Mouse (Mus musculus) heart, embryonic 16.5 days (tissue): ENCODE results near the gene Sgk1. TPM values are rescaled to one million over a fixed set of nuclear protein-coding genes. Genes with fewer than 3 reads are reported as not detected.

Experiments used
- ATAC-seq: fragments of 200-750 bp; cut with Nextera tagmentation; replicated peaks from 2 replicates; pipeline ENCODE4 v1.8.0; 2017; ENCODE audit warnings: moderate number of reproducible peaks; ENCODE audit not compliant: insufficient read depth, low FRiP score; ENCODE audit errors: extremely low read depth
- H3K27ac ChIP-seq: fragments of 300-500 bp; sonication (generic); 2 replicates; pipeline ENCODE4 v1.5.1; 2014; ENCODE audit warnings: mild to moderate bottlenecking, low read length, control low read depth, moderate library complexity
- H3K27me3 ChIP-seq: fragments of 300-500 bp; sonication (generic); 2 replicates; pipeline ENCODE4 v1.6.1; 2014; ENCODE audit warnings: low read length, mixed read lengths; ENCODE audit not compliant: control insufficient read depth, insufficient read depth
- H3K36me3 ChIP-seq: fragments of 300-500 bp; sonication (generic); 2 replicates; pipeline ENCODE4 v1.6.1; 2014; ENCODE audit not compliant: control insufficient read depth, insufficient read depth
- H3K4me1 ChIP-seq: fragments of 300-500 bp; sonication (generic); 2 replicates; pipeline ENCODE4 v1.6.1; 2014; ENCODE audit warnings: low read length, mixed read lengths; ENCODE audit not compliant: control insufficient read depth, insufficient read depth
- H3K4me2 ChIP-seq: fragments of 300-500 bp; sonication (generic); 2 replicates; pipeline ENCODE4 v1.6.1; 2014; ENCODE audit warnings: low read depth, mild to moderate bottlenecking, control low read depth, low read length
- H3K4me3 ChIP-seq: fragments of 300-500 bp; sonication (generic); 2 replicates; pipeline ENCODE4 v1.5.1; 2014; ENCODE audit warnings: mild to moderate bottlenecking, control low read depth, low read length
- H3K9ac ChIP-seq: fragments of 300-500 bp; sonication (generic); 2 replicates; pipeline ENCODE4 v1.6.1; 2014; ENCODE audit warnings: low read length, control low read depth
- H3K9me3 ChIP-seq: fragments of 300-500 bp; sonication (generic); replicated peaks from 2 replicates; pipeline ENCODE4 v1.6.1; 2016; ENCODE audit warnings: low read length; ENCODE audit not compliant: control insufficient read depth
- WGBS: fragments of 180-500 bp; shearing (Covaris S2); extraction: QIAGEN DNeasy Blood & Tissue Kit; methylation state at CpG from one replicate; pipeline ENCODE4 v1.1.7; 2014; 5-methylcytosine and 5-hydroxymethylcytosine counted together
- polyA plus RNA-seq: library from polyadenylated mRNA; unstranded; fragments of >200 nt; fragmentation: Nextera tagmentation; extraction: Ambion mirVana; gene quantifications from 2 replicates; pipeline ENCODE4 v1.2.1, GENCODE M21; 2015

The Sgk1 gene
- polyA plus RNA-seq, 1 experiment from 2014 or later: 37.1 TPM

DNA sequence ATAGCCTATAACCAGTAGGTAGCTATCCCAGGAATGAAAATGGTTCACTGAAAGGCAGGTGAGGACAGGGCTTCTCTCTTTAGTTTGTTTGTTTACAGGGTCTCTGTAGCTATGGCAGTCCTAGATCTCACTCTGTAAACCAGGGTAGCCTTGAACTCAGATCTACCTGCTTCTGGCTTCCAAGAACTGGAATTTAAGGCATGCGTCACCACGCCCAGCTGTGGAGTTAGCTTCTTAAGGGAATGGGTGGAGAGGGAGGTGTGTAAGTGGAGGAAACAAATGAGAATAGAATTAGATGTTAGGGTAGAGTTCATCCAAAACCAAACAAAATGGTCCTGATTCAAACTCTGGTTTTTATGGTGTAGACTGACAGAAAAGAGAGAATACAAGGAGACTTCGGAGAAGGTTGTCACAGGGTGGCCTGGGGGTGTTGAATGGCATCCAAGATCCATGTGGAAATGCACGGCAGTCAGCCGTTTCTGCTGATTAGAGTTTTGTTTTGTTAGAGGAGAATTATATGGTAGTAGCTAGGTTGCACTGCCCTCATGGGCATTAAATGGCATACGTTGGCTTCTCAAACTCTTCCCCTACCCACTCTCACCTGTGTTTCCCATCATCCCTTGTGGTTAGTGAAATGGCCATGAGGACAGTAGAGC lies 98.9 kb downstream of the Sgk1 start:
- no peaks in the 10 kb centered on the region for H3K9me3 ChIP-seq
- no peak for ATAC-seq
- 68% methylated on average over 6 of the region's 6 CpGs for WGBS
- H3K4me2 ChIP-seq: no peak overlapping the region
- H3K4me3 ChIP-seq: no peak overlapping the region
- no peak overlapping the region for H3K9ac ChIP-seq
- no peaks in the 10 kb centered on the region for H3K36me3 ChIP-seq
- H3K27me3 ChIP-seq: no peaks in the 10 kb centered on the region
- no peak overlapping the region for H3K27ac ChIP-seq
- H3K4me1 ChIP-seq: no peaks in the 10 kb centered on the region

DNA sequence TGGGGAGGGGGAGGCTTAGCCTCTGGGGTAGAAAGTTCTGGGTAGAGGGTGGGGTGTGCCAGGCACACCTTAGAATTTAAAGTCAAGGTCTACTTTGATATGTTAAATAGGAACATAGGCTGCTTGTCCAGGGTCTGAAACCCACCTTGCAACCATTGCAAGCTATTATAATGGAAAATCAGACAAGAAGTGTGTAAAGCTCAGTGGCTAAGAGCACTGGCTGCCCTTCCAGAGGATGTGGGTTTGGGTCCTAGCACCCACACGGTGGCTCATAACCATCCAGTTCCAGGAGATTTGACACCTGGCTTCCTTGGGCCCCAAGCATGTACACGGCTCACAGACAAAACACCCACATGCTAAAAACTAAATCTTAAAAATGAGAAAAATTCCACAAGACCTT lies 100.3 kb downstream of the Sgk1 start:
- no peak overlapping the region for H3K27ac ChIP-seq
- 82% methylated on average over 2 of the region's 2 CpGs for WGBS
- H3K4me2 ChIP-seq: no peak overlapping the region
- H3K9ac ChIP-seq: no peak overlapping the region
- no peaks in the 10 kb centered on the region for H3K9me3 ChIP-seq
- no peaks in the 10 kb centered on the region for H3K27me3 ChIP-seq
- no peak for ATAC-seq
- H3K36me3 ChIP-seq: no peaks in the 10 kb centered on the region
- no peaks in the 10 kb centered on the region for H3K4me1 ChIP-seq
- no peak overlapping the region for H3K4me3 ChIP-seq

DNA sequence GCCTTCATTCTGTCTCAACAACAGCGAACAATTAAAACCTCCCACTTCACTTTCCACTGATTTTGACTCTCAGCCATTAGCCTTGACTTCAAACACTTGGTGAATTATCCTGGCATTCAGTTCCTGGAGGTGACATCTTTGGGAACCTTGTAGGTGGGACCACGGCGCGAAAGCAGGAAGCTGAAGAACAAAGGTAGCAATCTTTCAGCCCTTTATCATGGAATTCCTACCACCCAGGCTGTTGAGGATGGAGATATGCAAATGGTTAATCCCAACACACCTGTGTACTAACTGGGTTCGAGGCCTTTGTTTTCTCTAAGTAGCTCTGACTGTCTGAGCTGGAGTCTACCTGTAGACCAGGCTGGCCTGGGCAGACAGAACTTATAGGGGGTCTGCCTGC lies 106.5 kb downstream of the Sgk1 start:
- no peak for ATAC-seq
- WGBS: 77% methylated on average over 5 of the region's 5 CpGs
- H3K36me3 ChIP-seq: no peaks in the 10 kb centered on the region
- no peak overlapping the region for H3K4me3 ChIP-seq
- H3K9ac ChIP-seq: no peak overlapping the region
- no peaks in the 10 kb centered on the region; the same call in 1 of the 2 replicates for H3K27me3 ChIP-seq
- H3K4me2 ChIP-seq: no peak overlapping the region
- no peak overlapping the region for H3K27ac ChIP-seq
- no peaks in the 10 kb centered on the region for H3K9me3 ChIP-seq
- peaks cover 13% of the 10 kb centered on the region for H3K4me1 ChIP-seq

DNA sequence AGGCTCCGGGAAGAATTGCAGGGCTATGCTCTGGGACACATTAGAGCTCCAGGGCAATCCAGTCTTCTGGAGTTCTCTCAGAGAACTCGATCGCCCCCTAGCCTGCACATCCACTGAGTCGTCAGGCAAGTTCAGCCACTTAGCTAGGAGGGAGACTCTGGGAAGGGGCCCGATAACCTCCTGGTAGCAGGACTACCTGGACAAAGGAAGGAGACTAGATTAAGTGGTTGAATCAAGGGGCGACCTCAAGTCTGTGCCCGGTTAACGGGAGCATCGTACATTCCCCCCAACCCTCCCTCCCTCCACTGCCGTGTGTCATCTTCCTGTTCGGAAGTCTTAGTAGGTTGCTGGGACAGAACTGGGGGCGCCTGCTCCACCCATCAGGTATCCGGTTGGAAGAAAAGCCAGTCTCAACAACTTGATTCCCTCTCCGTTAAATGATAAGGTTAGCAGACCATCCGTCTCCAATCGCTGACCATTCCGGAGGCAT lies 109.4 kb downstream of the Sgk1 start:
- Histone ChIP-seq H3K9me3 (no peaks in the 10 kb centered on the region), H3K9ac (no peak overlapping the region), H3K4me2 (peak overlapping the region; percentile 67), H3K36me3 (peaks cover 4% of the 10 kb centered on the region; the same call in 1 of the 2 replicates), H3K4me1 (peaks cover 14% of the 10 kb centered on the region), H3K27me3 (no peaks in the 10 kb centered on the region; the same call in 1 of the 2 replicates), H3K27ac (peak overlapping the region; percentile 82), H3K4me3 (peak overlapping the region; percentile 89)
- no peak for ATAC-seq
- WGBS: 18% methylated on average over 17 of the region's 17 CpGs

DNA sequence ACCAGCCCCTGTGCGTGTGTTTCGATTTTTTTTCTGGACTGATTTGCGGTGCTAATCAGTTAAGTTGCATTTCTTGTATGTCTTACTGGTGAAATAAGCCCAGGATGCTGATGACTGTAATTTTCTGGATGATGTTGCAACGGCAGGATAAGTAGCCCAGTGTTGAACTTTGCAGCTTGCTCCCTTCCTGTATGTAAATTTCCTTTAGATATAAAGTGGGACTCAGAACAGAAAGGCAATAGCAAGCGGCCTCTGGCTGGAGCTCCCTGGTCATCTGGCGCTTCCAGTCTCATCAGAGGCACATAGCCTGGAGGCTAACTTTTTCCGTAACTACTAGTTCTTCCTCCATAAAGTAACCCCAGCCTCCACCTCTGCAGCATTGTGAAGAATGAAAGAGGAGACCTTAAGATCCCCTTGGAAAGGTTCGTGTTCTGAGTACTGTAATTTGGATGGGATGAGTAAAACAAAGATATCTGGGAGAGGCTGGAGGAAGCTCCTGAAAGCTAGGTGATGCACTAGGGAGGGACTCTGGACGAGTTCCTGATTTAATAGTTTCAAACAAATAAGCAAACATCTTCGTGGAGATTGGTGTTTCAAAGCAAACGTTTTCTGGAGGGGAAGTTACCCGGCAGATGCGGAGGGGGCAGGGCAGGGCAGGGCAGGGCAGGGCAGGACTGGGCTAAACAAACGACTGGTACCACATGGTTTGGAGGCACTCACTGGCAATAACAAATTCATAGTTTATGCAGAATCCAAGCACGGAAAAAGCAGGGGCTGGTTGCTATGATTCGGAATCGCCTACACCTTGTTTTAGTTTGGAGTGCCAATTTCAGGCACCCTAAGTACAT lies 110.2 kb downstream of the Sgk1 start:
- peaks cover 11% of the 10 kb centered on the region for H3K36me3 ChIP-seq
- H3K4me2 ChIP-seq: peak overlapping the region; percentile 67
- peak overlapping the region; percentile 82 for H3K27ac ChIP-seq
- H3K4me3 ChIP-seq: peak overlapping the region; percentile 89
- peak overlapping the region; percentile 72 for H3K9ac ChIP-seq
- WGBS: 25% methylated on average over 17 of the region's 17 CpGs
- no peaks in the 10 kb centered on the region; the same call in 1 of the 2 replicates for H3K27me3 ChIP-seq
- H3K4me1 ChIP-seq: peaks cover 16% of the 10 kb centered on the region
- no peaks in the 10 kb centered on the region for H3K9me3 ChIP-seq
- ATAC-seq: no peak

DNA sequence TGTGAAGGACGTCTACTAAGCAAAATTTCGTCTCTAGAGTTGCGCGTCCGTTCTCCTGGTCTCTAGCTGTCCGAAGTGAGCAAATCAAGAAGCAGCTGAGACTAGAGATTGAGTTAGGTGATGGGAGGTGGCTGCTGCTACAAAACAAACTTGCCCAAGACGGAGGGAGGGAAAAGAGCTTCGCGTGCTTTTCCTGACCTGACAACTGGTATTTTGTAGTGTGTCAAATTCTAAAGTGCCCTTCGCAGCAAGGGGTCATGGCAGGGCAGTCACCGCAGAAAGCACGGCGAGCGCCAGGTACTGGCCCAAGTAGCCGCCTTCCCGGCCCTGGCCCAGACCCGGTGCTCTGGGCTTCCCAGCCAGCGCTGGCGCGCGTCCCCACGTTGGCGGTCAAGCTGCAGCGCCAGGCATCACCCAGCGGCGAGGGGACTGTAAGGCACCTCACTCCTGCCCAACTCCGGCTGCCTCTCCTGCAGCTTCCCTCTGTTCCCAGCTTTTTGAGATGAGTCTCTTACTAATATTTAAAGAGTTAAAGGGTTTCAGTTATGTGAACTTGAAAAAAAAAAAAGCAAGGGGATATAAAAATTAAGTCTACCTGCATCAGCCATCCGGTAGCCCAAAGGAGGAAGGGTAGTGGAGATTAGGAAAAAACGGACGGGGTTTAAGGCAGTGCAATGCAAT lies 111.0 kb downstream of the Sgk1 start:
- H3K4me1 ChIP-seq: peaks cover 16% of the 10 kb centered on the region
- peak overlapping the region; percentile 82 for H3K27ac ChIP-seq
- H3K27me3 ChIP-seq: no peaks in the 10 kb centered on the region; the same call in 1 of the 2 replicates
- peak overlapping the region; percentile 67 for H3K4me2 ChIP-seq
- H3K9me3 ChIP-seq: no peaks in the 10 kb centered on the region
- H3K4me3 ChIP-seq: peak overlapping the region; percentile 89
- peak overlapping the region; percentile 88 for H3K9ac ChIP-seq
- 2% methylated on average over 30 of the region's 30 CpGs for WGBS
- ATAC-seq: no peak
- H3K36me3 ChIP-seq: peaks cover 17% of the 10 kb centered on the region

DNA sequence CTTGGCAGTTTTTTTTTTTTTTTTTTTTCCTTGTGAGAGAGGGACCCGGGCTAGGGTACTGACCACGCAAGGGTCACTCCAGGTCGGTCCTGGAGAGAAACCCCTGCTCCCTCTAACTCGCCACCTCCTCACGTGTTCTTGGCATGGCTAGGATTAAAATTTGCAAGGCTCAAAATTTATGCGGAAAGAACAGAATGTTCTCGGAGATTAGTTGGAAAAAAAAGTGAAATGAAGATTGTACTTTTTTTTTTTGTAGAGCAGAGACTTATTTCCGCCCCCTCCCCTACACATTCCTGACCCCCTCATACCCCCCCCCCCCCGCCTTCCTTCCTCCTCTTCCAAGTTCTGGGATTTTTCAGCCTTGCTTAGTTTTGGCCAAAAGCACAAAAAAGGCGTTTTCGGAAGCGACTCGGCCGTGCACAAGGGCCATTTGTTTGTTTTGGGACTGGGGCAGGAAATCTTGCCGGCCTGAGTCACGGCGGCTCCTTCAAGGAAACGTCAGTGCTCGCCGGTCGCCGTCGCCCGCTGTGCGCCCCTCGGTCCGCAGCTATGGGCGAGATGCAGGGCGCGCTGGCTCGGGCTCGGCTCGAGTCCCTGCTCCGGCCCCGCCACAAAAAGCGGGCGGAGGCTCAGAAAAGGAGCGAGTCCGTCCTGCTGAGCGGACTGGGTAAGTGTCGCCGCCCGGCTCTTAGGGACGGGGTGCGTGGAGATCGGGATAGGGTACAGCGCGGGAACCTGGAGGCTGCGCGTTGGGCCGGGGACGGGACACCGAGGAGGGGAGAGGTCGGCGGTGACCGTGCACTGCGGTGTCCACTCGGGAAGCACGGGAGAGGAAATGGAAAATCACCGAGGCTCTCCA lies 111.8 kb downstream of the Sgk1 start:
- Histone ChIP-seq H3K36me3 (peaks cover 17% of the 10 kb centered on the region), H3K27me3 (no peaks in the 10 kb centered on the region; the same call in 1 of the 2 replicates), H3K4me3 (peak overlapping the region; percentile 89), H3K27ac (peak overlapping the region; percentile 97), H3K9ac (peak overlapping the region; percentile 88), H3K9me3 (no peaks in the 10 kb centered on the region), H3K4me2 (peak overlapping the region; percentile 67), H3K4me1 (peaks cover 16% of the 10 kb centered on the region)
- peak; percentile 63 for ATAC-seq
- under 1% methylated on average over 59 of the region's 60 CpGs for WGBS

DNA sequence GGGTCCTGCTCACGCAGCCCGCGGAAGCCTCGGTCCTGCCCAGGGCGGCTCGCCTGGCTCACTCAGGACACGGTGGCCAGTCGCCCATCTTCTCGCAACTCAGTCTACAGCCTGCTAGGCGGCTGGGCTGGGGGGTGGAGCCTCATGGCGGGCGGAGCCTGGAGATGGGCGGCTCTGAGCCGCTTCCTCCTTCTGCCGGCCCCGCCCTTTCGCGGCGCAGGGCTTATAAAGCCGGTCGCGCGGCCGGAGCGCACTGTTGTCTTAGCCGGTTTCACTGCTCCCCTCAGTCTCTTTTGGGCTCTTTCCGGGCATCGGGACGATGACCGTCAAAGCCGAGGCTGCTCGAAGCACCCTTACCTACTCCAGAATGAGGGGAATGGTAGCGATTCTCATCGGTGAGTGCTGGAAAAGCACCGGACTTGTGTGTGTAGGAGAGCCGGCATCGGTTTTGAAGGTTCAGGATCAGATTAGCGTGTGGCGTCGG lies 112.5 kb downstream of the Sgk1 start:
- Histone ChIP-seq H3K27me3 (no peaks in the 10 kb centered on the region; the same call in 1 of the 2 replicates), H3K4me1 (peaks cover 16% of the 10 kb centered on the region), H3K9ac (peak overlapping the region; percentile 88), H3K9me3 (no peaks in the 10 kb centered on the region), H3K4me2 (peak overlapping the region; percentile 67), H3K36me3 (peaks cover 17% of the 10 kb centered on the region), H3K27ac (peak overlapping the region; percentile 97), H3K4me3 (peak overlapping the region; percentile 89)
- peak; percentile 95 for ATAC-seq
- WGBS: 0% methylated on average over 38 of the region's 40 CpGs
